Mouse (Mus musculus): ENCODE measurements around the gene Hoxa10.

GRCm38 (mm10) chr6:52231885-52232567 lies 8.6 kb downstream of the Hoxa10 start:
- TF ChIP-seq CTCF (IDR thresholded peaks at IDR 0.05; ENCODE audit: borderline replicate concordance, insufficient read depth, low read length): no peak
- no peak for TF ChIP-seq POLR2A (IDR thresholded peaks at IDR 0.05; ENCODE audit: low read depth, low read length)

All from embryonic fibroblast, embryonic 13.5 days (primary cell).